Mouse (Mus musculus) bone marrow, adult 2 months (tissue): ENCODE data around the gene Hnrnpll.

Experiments
- CTCF ChIP-seq: fragments of 200-500 bp; IDR thresholded peaks from 2 replicates; pipeline ENCODE4 v1.5.1; 2011; ENCODE audit warnings: low read length, control low read depth; ENCODE audit not compliant: control insufficient read depth, insufficient read depth
- POLR2A ChIP-seq: fragments of 200-500 bp; IDR thresholded peaks from 2 replicates; pipeline ENCODE4 v1.6.1; 2011; ENCODE audit warnings: low read depth, mild to moderate bottlenecking, control low read depth, low read length, borderline replicate concordance; ENCODE audit not compliant: control insufficient read depth

DNA sequence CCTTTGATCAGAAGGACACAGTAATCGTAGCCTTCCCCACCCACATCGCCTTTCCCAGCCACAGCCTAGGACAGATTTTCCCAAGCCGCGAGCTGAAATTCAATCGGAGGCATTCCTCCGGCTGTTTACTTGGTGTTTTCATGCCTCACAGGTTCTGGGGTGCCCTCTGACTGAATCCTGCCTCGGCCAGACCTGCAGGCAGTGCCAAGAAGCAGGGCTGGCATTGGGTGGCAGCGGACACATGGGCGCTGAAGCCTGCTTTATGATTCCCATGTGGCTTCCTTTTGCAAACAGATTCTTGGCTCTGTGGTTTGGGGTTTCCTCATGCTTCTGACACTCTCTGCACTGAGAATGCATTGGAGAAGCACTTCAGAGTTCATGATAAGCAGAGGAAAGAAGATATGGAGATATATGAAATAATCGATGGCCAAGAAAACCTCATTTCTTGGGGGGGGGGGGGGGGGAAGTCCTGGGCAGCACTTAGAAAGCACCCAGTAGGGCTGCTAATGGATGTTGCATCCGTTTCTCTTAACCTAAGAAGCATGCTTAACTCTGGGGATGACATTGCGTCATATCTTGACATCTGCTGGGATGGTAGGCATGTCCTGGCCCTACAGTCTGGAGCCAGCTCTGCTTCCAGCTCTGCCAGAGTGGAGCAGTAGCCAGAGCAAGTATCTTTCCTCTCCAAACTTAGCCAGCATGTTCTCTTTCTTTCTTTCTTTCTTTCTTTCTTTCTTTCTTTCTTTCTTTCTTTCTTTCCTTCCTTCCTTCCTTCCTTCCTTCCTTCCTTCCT, 70.8 kb downstream of the Hnrnpll start:
- TF ChIP-seq CTCF (no peak), POLR2A (no peak)
